Mouse (Mus musculus) urinary bladder, postnatal 0 days (tissue): ENCODE data around the gene Rps21. TPM values are rescaled to one million over a fixed set of nuclear protein-coding genes. Genes with fewer than 3 reads are reported as not detected.

Source experiments
- microRNA-seq: library from miRNA; unstranded; fragments of <30 nt; microRNA quantifications from one replicate; pipeline ENCODE4, GENCODE M21; 2016
- polyA plus RNA-seq: library from polyadenylated mRNA; unstranded; fragments of >200 nt; fragmentation: Nextera tagmentation; extraction: Ambion mirVana; gene quantifications from 2 replicates; pipeline ENCODE4 v1.2.1, GENCODE M21; 2015

Gene Rps21
- polyA plus RNA-seq = 470 and 483 TPM in 2 replicates

DNA sequence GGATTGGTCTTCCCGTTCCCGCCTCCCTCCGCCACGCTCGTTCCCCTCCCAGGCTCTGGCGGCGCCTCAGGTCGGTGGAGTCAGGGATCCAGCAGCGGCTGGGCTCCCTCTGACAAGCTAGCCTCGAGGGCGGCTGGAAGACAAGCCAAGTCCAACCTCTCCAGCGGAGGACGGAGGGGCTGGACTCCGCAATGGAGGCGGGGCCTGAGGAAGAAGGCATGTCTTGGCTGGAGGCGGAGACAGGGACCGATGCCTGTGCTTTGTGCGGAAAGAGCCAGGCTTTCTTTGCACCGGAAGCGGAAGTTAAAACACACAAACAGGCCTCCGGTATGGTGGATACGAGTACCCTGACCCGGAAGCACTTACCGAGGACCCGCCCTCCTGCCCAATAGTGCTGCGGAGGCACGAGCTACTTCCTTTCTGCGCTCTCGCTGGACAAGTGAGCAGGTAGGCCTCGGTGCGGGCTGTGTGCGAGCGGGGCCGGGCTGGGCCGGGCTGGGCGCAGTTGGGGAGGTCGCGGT lies at the start of gene Rps21:
Gene Rps21 (plus strand): TSS at position 377 of the 521 bp plus-strand sequence.

DNA sequence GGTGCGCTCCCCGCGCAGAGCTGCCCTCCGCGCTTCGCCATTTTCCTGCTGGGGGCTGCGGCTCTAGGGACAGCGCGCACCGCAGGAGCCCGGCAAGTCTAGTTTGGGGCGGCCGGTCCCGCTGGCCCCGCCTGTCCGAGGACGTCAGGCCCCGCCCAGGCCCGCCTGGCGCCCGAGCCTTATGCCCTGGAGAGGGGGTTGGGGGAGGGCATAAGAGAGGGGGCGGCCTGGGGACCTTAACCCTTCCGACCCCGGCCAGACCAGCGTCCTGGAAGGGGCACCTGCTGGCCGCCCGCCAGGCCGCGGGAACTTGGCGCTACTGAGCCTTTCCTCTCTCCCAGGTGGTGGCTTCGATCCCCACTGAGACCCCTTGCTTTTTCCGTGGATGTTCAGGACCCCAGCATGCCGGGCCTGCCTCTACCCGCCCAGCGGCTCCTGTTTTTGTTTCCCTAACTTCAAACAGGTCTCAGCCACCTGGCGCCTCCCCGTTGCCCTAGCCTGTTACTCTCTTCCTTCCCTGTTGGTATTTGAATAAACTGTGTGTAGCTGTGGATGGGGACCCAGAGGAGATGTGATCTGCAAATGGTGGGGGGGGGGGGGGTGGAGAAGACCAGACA lies 31.3 kb upstream of the Rps21 start, which contains the start of gene Lama5:
Gene Lama5 (minus strand): TSS at position 98 of the 617 bp plus-strand sequence.

DNA sequence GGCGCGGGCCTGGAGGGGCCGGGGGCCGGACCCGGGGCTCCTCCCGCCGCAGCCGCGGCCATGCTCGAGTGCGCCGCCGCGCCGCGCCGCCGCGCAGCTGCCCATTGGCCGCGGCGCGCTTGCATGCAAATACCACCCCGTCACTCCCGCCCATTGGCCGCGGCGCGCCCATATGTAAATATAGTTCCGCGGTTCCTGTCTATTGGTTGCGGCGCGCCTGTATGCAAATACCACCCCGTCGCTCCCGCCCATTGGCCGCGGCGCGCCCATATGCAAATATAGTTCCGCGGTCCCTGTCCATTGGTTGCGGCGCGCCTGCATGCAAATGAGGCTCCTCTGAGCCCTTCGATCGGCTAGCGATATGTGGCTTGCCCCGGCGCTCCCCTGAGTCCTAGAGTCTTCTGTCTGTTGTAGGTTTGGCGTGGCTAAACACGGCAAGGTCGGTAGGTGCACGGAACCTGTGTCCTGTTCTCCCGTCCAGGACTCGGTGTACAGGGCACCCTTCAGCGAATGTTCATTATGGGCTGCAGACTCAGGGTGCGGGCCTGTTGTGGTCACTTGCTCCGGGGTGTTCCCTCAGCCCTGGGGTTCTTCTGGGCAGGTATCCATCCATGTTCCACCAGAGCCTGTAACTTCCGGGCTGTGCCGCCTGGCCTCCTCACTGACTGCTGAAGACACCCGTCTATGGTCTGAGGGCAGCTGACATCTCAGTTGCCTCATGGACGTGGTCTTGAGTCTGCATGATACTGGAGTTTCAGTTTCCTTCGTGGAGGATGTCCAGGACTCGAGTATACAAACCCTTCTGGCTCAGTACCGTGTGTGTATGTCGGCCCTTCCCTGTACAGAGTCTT lies 16.4 kb downstream of the Rps21 start, which contains the start of gene Cables2:
Gene Cables2 (minus strand): TSS at position 103 of the 851 bp plus-strand sequence.

DNA sequence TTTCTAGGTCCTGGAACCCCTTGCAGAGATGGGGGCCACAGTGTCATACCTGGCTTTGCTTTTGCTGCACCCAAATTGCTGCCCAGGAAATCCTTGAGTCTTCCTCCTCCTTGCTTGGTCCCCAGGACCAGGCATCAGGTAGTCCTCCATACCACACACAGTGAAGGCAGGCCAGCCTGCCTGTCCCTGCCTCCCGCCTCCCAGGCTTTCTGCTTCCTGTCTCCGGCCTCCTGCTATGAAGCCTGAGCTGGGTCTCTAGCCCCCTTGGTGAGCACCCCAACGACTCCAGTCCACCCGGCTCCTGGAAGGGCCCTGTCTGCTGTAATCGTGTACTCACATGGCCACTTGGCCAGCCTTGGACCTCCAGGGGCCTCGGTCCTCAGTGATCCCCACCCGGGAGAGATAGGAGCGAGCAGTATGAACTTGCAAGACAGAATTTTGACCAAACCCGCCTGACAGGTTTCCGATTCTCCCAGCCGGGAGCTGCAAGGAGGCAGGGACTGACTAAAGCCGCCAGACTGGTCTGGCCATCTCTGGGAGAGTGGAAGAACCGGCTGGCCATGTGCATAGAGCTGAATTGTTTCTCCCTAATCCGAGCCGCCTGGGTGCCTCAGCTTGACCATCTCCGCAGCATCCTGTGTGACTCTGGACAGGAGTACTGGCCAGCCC lies 32.4 kb downstream of the Rps21 start, which contains the start of gene Rbbp8nl:
Gene Rbbp8nl (minus strand): TSS at position 440 of the 669 bp plus-strand sequence.

Small RNA genes within 50 kb of the gene (microRNA-seq; reads per million reads assigned to microRNA genes)
- gene Mir3091 = not detected

Other genes starting within 250 kb of the Rps21 start
- 6.0 and 6.3 TPM in 2 replicates for gene Lsm14b, start 232.4 kb upstream of the Rps21 start, polyA plus RNA-seq
- gene Psma7, start 214.9 kb upstream of the Rps21 start, polyA plus RNA-seq = 418 and 423 TPM in 2 replicates
- gene Ss18l1, start 214.9 kb upstream of the Rps21 start, polyA plus RNA-seq = 1.5 and 1.6 TPM in 2 replicates
- gene Mtg2, start 186.8 kb upstream of the Rps21 start, polyA plus RNA-seq = 16.4 and 17.0 TPM in 2 replicates
- 0.23 and 0.46 TPM in 2 replicates for gene Hrh3, start 152.9 kb upstream of the Rps21 start, polyA plus RNA-seq
- gene Osbpl2, start 138.1 kb upstream of the Rps21 start, polyA plus RNA-seq = 66.3 and 70.3 TPM in 2 replicates
- 132 and 134 TPM in 2 replicates for gene Adrm1, start 85.9 kb upstream of the Rps21 start, polyA plus RNA-seq
- 35.1 and 36.7 TPM in 2 replicates for gene Lama5, start 31.5 kb upstream of the Rps21 start, polyA plus RNA-seq
- gene Cables2, start 16.1 kb downstream of the Rps21 start, polyA plus RNA-seq = 8.0 and 8.5 TPM in 2 replicates
- 1.8 and 1.9 TPM in 2 replicates for gene Rbbp8nl, start 32.5 kb downstream of the Rps21 start, polyA plus RNA-seq
- gene Gata5, start 77.3 kb downstream of the Rps21 start, polyA plus RNA-seq = 12.0 and 13.4 TPM in 2 replicates
- 1.1 TPM in 2 replicates for gene Slco4a1, start 198.9 kb downstream of the Rps21 start, polyA plus RNA-seq
- 0.30 and 0.46 TPM in 2 replicates for gene Ntsr1, start 242.6 kb downstream of the Rps21 start, polyA plus RNA-seq